Mouse (Mus musculus): ENCODE results near the gene Krr1.

DNA sequence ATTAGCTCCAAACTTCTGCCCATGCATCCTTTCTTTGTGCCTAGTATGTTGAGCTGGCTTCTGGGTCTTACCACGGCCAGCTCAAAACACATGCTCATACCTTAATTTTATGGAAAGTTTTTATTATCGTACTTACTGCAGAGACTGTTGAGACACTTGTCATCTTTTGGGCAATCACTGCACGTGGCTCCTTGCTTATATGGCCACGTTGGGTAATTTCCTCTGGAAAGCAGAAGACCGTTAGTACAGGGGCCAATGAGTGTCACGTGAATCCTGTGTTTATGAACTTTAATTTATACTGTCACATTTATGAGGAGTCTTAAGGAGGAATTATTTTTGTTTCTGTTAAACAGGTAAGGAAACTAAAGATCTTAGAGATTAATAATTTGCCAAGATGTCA, 14.0 kb downstream of the Krr1 start:
- TF ChIP-seq CTCF (IDR thresholded peaks at IDR 0.05; ENCODE audit: borderline replicate concordance, control insufficient read depth, extremely low read depth, insufficient read depth, low read length, poor library complexity) = no peak
- no peak for TF ChIP-seq POLR2A (IDR thresholded peaks at IDR 0.05; ENCODE audit: control insufficient read depth, extremely low read depth, insufficient read depth, low read length, poor library complexity)

Measured in thymus, adult 2 months (tissue).